Mouse (Mus musculus): ENCODE measurements around the gene Rhof.

The Rhof gene

GRCm38 (mm10) chr5:123132308-123133071 is at the start of gene Rhof:
Rhof (minus strand) TSS chr5:123132692.
- peak; percentile 69 to 70 for DNase-seq (ENCODE audit: low spot score in 2 of 2)

- DNase-seq (ENCODE audit: low spot score in 2 of 2), result no peak
Measured at GRCm38 (mm10) chr5:123181536-123181935, 49.0 kb upstream of the Rhof start.

- no peak for DNase-seq (ENCODE audit: low spot score in 2 of 2)
Measured at GRCm38 (mm10) chr5:123180390-123180789, 47.9 kb upstream of the Rhof start.

GRCm38 (mm10) chr5:123178792-123179191 is 46.3 kb upstream of the Rhof start:
- no peak for DNase-seq (ENCODE audit: low spot score in 2 of 2)

GRCm38 (mm10) chr5:123171646-123172350 is 39.3 kb upstream of the Rhof start:
- DNase-seq (ENCODE audit: low spot score in 2 of 2), result peak; percentile 79 to 82

GRCm38 (mm10) chr5:123170365-123170764 is 37.9 kb upstream of the Rhof start:
- DNase-seq (ENCODE audit: low spot score in 2 of 2), result no peak

- DNase-seq (ENCODE audit: low spot score in 2 of 2), result no peak
Measured at GRCm38 (mm10) chr5:123169284-123169683, 36.8 kb upstream of the Rhof start, which contains the start of gene Psmd9. Psmd9 (plus strand) TSS chr5:123169413.

- DNase-seq (ENCODE audit: low spot score in 2 of 2), result no peak
Measured at GRCm38 (mm10) chr5:123167591-123167990, 35.1 kb upstream of the Rhof start.

- DNase-seq (ENCODE audit: low spot score in 2 of 2), result no peak
Measured at GRCm38 (mm10) chr5:123166437-123166836, 33.9 kb upstream of the Rhof start.

- no peak for DNase-seq (ENCODE audit: low spot score in 2 of 2)
Measured at GRCm38 (mm10) chr5:123162942-123163341, 30.4 kb upstream of the Rhof start.

- DNase-seq (ENCODE audit: low spot score in 2 of 2), result no peak
Measured at GRCm38 (mm10) chr5:123160341-123160740, 27.8 kb upstream of the Rhof start.

GRCm38 (mm10) chr5:123159866-123160265 is 27.4 kb upstream of the Rhof start:
- no peak for DNase-seq (ENCODE audit: low spot score in 2 of 2)

GRCm38 (mm10) chr5:123159446-123159845 is 27.0 kb upstream of the Rhof start:
- DNase-seq (ENCODE audit: low spot score in 2 of 2), result no peak

GRCm38 (mm10) chr5:123157972-123158371 is 25.5 kb upstream of the Rhof start:
- DNase-seq (ENCODE audit: low spot score in 2 of 2), result no peak

- no peak for DNase-seq (ENCODE audit: low spot score in 2 of 2)
Measured at GRCm38 (mm10) chr5:123156763-123157162, 24.3 kb upstream of the Rhof start.

- no peak for DNase-seq (ENCODE audit: low spot score in 2 of 2)
Measured at GRCm38 (mm10) chr5:123155425-123155824, 22.9 kb upstream of the Rhof start.

- DNase-seq (ENCODE audit: low spot score in 2 of 2), result no peak
Measured at GRCm38 (mm10) chr5:123152901-123153300, 20.4 kb upstream of the Rhof start.

GRCm38 (mm10) chr5:123151707-123152362 is 19.3 kb upstream of the Rhof start:
- DNase-seq (ENCODE audit: low spot score in 2 of 2), result no peak

GRCm38 (mm10) chr5:123151077-123151476 is 18.6 kb upstream of the Rhof start:
- DNase-seq (ENCODE audit: low spot score in 2 of 2), result no peak

- DNase-seq (ENCODE audit: low spot score in 2 of 2), result no peak
Measured at GRCm38 (mm10) chr5:123150641-123151040, 18.1 kb upstream of the Rhof start.

- peak; percentile 82 to 86 for DNase-seq (ENCODE audit: low spot score in 2 of 2)
Measured at GRCm38 (mm10) chr5:123149451-123150400, 17.2 kb upstream of the Rhof start.

All from urinary bladder, adult 18-20 months (tissue).